Mouse (Mus musculus) lung, postnatal 4 days (tissue): ENCODE measurements at regions not wholly inside any gene's neighbourhood (a gene's known extent, or its start where the extent isn't known, plus 50 kb on each side); places are given as distances from the start of the nearest gene placed in this dataset.

Experiments
- DNase-seq, 2 experiments: peaks; one replicate each; pipeline ENCODE4 v3.0.0; 2021

DNA sequence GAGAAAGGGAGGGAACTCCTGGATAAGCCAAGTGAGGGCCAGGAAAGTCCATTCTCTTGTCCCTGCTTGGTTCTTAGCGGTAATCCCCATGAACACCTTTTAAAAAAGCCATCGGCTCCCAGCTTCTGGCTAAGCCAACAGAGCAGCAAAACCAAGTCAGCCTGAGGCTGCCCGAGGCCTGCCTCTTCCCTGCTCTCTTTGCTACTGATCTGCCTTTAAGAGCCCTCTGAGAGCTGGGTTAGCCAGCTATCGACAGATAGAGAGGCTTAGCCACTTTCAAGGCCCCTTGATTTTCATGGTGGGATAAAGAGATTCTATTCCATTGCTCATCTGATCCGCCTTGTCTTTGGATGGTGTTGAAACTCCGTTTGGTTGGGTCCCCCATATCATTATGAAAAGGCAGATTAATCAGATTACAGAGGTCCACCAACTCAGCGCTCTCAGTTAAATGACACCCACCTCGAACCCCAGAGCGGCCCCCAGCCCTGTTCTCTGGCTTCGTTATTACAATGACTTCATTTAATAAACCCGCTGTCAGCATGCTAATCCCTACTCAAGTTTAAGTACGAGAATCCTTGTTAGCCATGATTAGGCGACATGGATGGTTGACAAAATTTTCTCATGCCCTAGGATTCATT, 66.1 kb downstream of the Slc4a3 start:
- no peak for DNase-seq

- no peak for DNase-seq
Observed at GRCm38 (mm10) chr1:75613206-75613605, 67.1 kb downstream of the Slc4a3 start.

- no peak for DNase-seq
Observed at GRCm38 (mm10) chr1:75616971-75617370, 70.9 kb downstream of the Slc4a3 start.

GRCm38 (mm10) chr1:75618367-75618790, 72.3 kb downstream of the Slc4a3 start:
- no peak for DNase-seq

DNA sequence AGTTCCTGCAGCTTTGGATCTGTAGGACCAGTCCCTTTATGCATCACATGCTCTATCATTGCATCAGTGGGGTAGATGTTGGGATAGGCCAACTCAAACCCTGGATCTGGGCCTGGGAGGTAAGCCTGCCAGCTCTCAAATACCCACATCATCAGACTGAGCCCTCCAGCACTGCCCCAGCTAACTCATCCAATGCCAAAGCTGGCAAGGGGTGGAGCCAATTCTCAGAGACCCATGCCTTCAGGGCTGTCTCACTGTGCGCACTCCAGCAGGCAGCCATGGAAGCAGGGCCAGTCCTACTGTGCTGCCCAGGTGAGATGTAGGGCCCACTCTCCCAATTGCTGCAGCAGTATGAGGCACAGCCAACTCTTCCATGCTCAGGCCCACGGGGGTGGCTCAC, 84.2 kb downstream of the Slc4a3 start:
- no peak for DNase-seq

DNA sequence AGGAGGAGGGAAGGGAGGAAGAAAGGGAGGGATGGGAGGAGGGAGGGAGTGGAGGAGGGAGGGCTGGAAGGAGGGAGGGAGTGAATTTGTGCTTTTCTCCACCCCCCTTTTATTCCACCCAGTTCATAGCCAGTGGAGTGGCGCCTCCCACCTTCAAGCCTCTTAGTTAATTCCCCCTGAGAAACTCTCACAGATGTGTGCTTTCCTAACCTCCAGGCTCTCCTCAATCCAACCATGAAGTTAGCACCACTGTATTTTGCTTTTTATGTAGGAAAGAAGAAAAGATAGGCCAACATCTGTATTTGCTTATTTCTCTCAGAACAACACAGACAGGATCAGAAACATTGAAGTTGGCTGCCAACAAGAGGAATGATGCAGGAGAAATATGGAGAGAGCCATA, 85.7 kb downstream of the Slc4a3 start:
- no peak for DNase-seq

GRCm38 (mm10) chr1:75635591-75635990, 89.5 kb downstream of the Slc4a3 start:
- DNase-seq, result no peak

DNA sequence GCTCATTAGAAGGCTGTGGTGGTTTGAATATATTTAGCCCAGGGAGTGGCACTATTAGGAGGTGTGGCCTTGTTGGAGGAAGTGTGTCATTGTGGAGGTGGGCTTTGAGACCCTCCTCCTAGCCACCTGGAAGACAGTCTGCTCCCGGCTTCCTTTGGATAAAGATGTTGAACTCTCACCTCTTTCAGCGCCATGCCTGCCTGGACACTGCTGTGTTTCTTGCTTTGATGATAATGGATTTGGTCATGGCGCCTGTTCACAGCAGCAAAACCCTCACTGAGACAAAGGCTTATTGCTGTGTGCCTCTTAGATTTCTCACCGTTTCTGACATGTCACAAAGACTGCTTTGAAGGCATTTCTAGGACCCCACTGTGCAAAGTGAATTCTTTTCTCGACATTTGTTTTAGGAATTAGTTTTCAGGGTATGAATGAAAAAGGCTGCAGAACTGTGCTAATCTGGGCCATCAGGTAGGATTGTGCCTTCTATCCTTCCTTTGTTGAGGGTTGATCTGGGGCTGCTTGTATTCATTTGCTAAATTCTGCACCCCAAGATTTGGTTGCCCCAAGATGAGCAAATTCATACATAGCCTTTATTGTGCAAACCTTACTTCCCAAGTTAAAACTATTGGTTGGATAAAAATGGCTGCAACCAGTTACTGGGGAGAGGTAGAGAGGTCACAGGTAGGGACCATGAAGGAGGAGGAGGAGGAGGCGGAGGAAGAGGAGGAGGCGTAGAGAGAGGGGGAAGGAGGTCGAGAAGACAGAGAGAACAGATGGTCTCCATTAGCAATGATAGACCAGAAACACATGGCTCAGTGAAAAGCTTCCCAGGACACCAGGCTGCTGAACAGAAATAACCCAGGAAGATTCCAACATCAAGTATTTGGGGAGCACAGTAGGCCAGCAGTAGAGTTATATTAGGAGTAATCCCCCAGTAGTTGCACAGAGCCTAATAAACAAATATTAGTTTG, 93.2 kb downstream of the Slc4a3 start:
- no peak for DNase-seq

DNA sequence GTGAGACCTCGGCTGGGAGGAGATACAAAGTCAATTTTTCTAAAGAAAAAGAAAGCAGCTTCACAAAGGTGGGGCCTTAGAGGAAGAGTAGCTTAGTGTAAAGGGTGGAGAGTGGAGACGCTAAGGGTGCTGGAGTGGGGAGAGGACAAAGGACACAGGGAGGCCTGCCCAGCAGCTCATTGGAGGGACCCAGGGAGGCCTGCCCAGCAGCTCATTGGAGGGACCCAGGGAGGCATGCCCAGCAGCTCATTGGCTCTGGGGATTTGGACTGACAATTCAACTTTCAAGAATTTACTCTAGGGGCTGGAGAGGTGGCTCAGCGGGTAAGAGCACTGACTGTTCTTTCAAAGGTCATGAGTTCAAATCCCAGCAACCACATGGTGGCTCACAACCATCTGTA, 96.4 kb downstream of the Slc4a3 start:
- no peak for DNase-seq

DNA sequence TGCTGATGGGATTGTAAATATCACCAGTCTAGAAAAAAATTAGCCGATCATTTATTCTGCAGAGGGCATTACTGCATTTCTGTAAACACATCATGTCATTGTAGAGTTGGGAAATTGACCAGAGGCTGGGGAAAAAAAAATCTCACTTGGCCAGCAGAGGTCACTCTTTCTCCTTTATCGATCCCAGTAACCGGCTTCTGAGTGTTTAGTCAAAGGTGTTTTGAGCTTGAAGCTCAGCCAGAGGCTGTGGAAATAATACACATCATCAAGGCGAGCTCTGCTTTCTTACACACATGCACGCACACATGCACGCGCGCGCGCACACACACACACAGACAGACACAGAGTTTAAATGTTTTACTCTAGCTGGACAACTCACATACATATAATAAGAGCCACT, 106.5 kb downstream of the Slc4a3 start:
- DNase-seq, result peak; percentile 25 to 69

DNA sequence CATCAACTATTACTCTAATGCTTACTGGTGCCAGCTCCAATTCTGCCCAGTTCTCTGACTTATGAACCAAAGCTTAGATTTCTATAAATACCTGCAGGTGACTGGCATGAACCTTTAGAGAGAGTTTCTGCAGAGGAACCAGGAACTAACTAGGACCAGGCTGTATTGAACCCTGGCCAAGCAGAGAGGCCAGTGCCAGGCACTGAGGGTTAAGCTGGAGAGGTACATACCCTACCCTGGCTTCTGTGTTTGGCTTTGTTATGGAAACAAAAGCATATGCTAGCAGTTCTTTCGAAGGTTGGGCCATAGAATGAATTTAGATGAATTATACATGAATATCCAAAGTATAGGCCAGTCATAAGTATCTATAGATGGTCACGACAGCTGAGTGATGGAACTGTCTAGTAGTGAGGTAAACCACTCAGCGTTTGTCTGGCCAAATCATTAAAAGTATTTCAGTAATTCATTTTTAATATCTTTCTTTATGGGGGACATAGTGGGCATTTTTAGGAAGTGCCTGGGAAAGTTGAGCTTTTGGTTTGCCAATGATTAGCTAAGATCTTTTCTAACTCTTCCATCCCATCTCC, 107.0 kb downstream of the Slc4a3 start:
- DNase-seq, result no peak

DNA sequence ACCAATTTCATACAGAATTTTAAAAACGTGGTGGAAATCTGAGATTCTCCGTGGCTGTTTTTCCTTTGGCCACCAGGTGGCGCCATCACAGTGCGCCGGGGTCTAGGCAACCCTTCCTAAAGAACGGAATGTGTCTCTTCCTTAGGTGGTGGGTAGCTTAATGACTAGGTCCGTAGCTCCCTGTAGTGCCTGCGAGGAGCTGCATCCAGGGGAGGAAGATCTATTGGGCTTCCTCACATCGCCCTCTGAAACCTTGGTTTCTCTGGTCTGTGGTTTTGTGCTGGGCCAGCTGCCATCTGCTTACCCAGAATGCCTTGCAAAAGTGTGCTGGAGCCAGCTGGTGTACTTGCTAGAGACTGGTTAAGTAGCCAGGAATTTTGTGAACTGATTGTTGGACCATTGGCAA, 107.6 kb downstream of the Slc4a3 start:
- peak; percentile 68 to 80 for DNase-seq

DNA sequence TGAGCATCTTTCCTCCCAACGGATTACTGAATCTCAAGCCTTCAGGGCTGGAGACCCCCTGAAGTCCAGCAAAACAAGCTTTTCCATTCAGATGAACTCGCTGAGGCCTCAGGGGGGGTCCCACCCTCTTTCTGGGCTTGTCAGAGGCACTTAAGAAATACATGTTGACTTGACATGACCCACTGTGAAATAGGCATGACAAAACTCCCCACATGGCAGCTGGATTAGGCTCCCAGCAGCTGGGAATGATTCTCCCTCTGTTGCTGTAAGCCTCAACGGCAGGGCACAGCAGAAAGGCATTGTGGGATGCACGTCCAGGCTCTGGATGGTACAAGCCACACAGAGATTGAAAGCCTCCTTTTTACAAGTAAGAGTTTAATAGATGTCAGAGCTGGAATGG, 110.5 kb downstream of the Slc4a3 start:
- DNase-seq, result peak in 1 of 2 experiments; percentile 24

GRCm38 (mm10) chr1:75660336-75661100, 114.5 kb downstream of the Slc4a3 start:
- no peak for DNase-seq

DNA sequence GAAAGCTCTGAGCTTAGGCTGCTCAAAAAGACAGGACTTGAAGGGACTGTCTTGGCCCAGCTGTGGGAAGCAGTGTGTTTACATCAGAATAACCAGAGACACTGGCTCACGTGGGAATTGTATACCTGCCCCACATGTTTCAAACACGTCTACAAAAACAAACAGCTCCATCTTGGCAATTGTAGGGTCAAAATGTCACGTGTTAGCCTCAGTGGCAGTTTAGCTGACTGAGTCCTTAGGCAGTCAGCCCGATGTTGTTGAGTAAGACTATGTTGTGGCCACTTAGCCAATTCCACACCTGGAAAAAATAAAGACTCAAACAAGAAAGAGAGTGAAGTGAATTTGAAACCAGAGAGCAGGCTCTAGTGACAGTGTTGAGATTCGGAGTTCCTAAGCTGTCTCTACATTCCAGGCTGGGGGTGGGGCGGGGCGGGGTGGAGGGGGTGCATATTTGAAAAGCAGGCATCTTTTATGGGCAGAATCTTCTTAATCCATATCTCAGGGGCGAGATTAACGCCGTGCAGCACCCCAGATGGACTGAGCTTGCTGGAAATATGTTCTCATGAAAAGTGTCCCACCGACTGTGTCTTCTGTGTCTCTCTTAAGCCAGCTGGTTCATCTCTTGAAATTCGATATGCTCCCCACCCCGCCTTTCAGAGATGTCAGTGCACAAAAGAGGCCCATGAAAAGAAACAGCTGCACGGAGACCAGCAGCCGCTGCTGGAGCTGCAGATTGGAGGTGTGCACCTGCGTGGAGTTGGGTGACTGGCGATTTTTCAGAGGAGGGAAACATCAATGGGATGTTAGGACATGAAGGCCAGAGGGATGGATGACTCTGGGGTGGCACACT, 116.3 kb downstream of the Slc4a3 start:
- DNase-seq, result peak; percentile 12 to 39

DNA sequence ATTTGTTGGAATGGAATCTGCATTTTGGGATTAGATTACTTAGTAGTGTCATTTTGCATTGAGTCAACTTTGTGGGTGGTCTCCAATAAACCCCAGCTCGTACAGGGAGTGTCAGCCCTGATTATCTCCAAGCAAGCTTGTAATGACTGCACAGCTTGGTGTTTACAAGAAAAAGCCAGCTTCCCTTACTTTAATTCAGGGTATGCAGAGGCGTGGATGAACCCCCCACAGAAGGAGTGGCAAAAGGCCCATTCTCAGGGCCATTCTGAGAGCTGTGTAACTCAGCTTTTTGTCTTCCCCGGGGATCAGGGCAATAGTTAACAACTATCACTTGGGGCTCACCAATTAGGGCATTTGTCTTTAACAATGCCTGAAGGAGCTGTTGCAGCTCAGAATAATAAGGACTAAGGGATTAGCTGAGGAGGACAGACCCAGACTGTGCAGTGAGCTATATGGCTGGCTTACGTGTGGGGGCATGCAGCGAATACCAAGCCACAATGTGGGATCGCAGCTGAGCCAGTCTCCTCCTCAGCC, 121.7 kb downstream of the Slc4a3 start:
- DNase-seq, result no peak

DNA sequence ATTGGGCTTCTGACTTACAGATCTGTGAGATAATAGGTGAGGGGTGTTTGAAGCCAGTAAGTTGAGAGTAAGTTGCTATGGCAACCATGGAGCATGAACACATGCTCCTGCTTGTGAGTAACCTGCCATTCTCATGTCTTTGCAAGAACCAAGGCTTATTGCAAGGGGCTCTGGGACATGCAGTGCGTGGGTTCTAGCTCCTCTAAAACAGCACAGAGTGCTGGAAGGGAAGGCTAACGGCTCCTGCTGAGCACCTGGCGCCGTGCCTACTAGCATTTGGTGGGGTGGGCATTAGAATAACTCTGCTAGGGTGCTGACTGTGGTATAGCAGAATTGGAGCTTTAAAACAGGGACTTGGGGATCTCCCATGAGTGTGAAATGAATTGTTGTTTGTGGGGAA, 130.2 kb downstream of the Slc4a3 start:
- peak in 1 of 2 experiments; percentile 2 for DNase-seq

DNA sequence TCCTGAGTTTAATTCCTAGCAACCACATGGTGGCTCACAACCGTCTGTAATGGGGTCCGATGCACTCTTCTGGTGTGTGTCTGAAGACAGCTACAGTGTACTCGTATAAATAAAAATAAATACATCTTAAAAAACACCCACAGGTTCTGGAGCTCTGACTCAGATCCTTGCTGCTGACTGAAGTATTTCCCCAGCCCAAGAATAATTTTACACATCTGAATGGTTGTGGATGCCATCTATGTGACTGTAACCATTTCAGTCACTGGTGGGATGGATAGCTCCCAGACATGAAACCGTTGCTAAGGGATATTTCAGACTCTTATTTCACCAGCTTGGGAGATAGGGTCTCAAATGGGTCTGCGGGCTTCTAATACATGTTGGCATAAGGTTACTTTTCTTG, 131.6 kb downstream of the Slc4a3 start:
- no peak for DNase-seq

DNA sequence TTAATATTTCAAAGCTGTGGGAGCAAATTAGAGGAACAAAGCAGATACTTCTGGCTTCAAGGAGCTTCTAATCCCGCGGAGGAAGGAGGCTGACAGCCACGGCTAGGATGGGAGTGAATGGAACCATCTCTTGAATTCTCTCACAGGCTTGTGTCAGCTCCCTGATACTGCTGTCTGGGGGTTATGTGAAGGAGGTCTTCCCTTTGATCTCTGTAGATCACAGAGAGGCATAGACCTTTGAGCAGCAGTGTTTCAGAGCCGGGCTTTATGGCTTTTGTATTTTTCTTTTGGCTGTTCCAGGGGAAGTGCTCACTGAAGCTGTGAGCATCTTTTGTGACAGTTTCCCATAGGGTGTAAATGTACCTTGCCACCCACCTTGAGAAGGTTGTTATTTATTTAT, 132.2 kb downstream of the Slc4a3 start:
- DNase-seq, result no peak

DNA sequence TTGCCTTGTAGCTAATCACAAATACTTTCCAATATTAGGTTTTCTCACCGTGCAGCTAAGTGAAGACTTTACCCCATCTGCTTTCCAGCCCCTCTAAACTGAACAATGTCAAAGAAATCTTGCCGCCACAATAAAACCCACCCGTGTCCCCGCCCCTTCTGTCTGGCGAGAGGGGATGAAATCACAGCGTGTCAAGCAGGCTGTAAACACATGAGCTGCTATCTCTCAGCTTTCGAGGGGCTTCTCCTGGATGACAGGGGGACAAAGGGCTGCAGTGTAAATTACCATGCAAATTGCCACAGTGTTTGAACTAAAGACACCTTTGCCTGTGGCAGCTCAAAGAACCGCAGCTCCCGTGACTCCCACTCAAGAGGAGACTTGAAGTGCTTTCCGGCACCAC, 134.3 kb downstream of the Slc4a3 start:
- no peak for DNase-seq

DNA sequence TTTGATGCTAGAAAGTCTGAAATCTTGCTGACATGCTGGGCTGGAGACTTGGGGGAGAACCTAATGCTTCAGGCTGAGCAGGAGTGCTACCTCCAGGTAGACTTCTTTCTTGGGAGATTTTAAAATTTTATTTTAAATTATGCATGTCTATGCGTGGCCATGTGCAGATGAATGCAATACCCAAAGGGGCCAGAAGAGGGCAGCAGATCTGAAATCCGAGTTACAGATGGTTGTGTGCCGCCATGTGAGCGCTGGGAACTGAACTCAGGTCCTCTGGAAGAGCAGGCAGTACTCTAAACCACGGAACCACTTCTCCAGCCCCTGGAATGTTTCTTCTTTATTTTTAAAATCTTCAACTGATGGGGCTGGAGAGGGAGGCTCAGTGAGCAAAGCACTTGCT, 135.8 kb downstream of the Slc4a3 start:
- no peak for DNase-seq

GRCm38 (mm10) chr1:75692781-75693180, 146.7 kb downstream of the Slc4a3 start:
- no peak for DNase-seq
